7 mouse cellular contexts compared by ENCODE assay signal in genomic region chr1:36303381-36304320, GRCm38 (mm10). TPM values are rescaled to one million over a fixed set of nuclear protein-coding genes. Genes with fewer than 3 reads are reported as not detected.
DNase-seq lines count a peak whose midpoint lies in the region; ATAC-seq lines count a peak whose summit lies in the region.

No protein-coding gene starts in this region.

- 10% methylated on average over 30 of the region's 30 CpGs for WGBS in limb, embryonic 10.5 days
- WGBS in midbrain, embryonic 14.5 days, result 10% methylated on average over 30 of the region's 30 CpGs

- peak; percentile 78 for DNase-seq in adrenal gland, postnatal 10 days
- peak; percentile 62 for DNase-seq in embryo, embryonic 11 days
- DNase-seq in heart, adult 11 months, result peak; percentile 99
- peak; percentile 62 for DNase-seq in kidney, adult 11 months
- peak; percentile 51 for DNase-seq in limb, embryonic 10.5 days (ENCODE audit: low spot score)
- DNase-seq in midbrain, embryonic 14.5 days, result peak; percentile 81
- DNase-seq in telencephalon, adult 2 months (ENCODE audit: low read depth, low spot score), result peak; percentile 92

- peak overlapping the region; percentile 50 for H3K4me3 ChIP-seq in limb, embryonic 10.5 days
- peak overlapping the region; percentile 34 for H3K4me3 ChIP-seq in midbrain, embryonic 14.5 days (replicated peaks; ENCODE audit: low read depth, low read length)

- peaks cover 66% of the 10 kb centered on the region for H3K27me3 ChIP-seq in limb, embryonic 10.5 days (ENCODE audit: low read depth, poor library complexity, severe bottlenecking)
- peaks cover 4% of the 10 kb centered on the region; the same call in 1 of the 2 replicates for H3K27me3 ChIP-seq in midbrain, embryonic 14.5 days (ENCODE audit: control insufficient read depth, insufficient read depth, low read length)

- H3K4me1 ChIP-seq in limb, embryonic 10.5 days, result peaks cover 12% of the 10 kb centered on the region
- H3K4me1 ChIP-seq in midbrain, embryonic 14.5 days (ENCODE audit: control insufficient read depth, insufficient read depth, low read length), result peaks cover 11% of the 10 kb centered on the region

- peak overlapping the region; percentile 46 for H3K9ac ChIP-seq in midbrain, embryonic 14.5 days (replicated peaks; ENCODE audit: low read length)

- no peaks in the 10 kb centered on the region for H3K9me3 ChIP-seq in limb, embryonic 10.5 days (replicated peaks)
- no peaks in the 10 kb centered on the region for H3K9me3 ChIP-seq in midbrain, embryonic 14.5 days (ENCODE audit: control insufficient read depth, low read length)

- no peak overlapping the region for H3K27ac ChIP-seq in limb, embryonic 10.5 days
- H3K27ac ChIP-seq in midbrain, embryonic 14.5 days (replicated peaks; ENCODE audit: low read depth, low read length), result 0 out of 2 replicates have a peak overlapping the region, but pooled peaks have one; percentile 26

- no peaks in the 10 kb centered on the region for H3K36me3 ChIP-seq in limb, embryonic 10.5 days
- H3K36me3 ChIP-seq in midbrain, embryonic 14.5 days (ENCODE audit: control insufficient read depth, insufficient read depth, low read length), result no peaks in the 10 kb centered on the region

- peak; percentile 41 for ATAC-seq in midbrain, embryonic 14.5 days (ENCODE audit: low FRiP score, low TSS enrichment)

- H3K4me2 ChIP-seq in midbrain, embryonic 14.5 days (ENCODE audit: low read length), result peak overlapping the region; percentile 70

RNA-seq across cellular contexts. Expression of gene Arid5a, which starts 3.9 kb away (rescaled TPM):
- total RNA-seq in adrenal gland, postnatal 10 days (2021), result 1 to 10 TPM; 8.9 to 9.2 TPM
- polyA plus RNA-seq in limb, embryonic 10.5 days (2016; fragmentation: Nextera tagmentation; extraction: Ambion mirVana), result 2.8 and 4.2 TPM in 2 replicates
- 2.0 and 2.5 TPM in 2 replicates for polyA plus RNA-seq in midbrain, embryonic 14.5 days (2014; fragmentation: Nextera tagmentation; extraction: Ambion mirVana)

RNA-seq across cellular contexts. Expression of gene Neurl3, which starts 29.2 kb away (rescaled TPM):
- total RNA-seq in adrenal gland, postnatal 10 days (2021), result 1 to 10 TPM; 4.9 to 7.4 TPM
- polyA plus RNA-seq in limb, embryonic 10.5 days (2016; fragmentation: Nextera tagmentation; extraction: Ambion mirVana), result 0.45 and 1.0 TPM in 2 replicates
- 0.90 and 1.2 TPM in 2 replicates for polyA plus RNA-seq in midbrain, embryonic 14.5 days (2014; fragmentation: Nextera tagmentation; extraction: Ambion mirVana)

RNA-seq across cellular contexts. Expression of gene Uggt1, which starts 59.1 kb away (rescaled TPM):
- total RNA-seq in adrenal gland, postnatal 10 days (2021), result 10 to 100 TPM; 35.2 to 44.5 TPM
- 54.1 and 55.2 TPM in 2 replicates for polyA plus RNA-seq in limb, embryonic 10.5 days (2016; fragmentation: Nextera tagmentation; extraction: Ambion mirVana)
- 54.0 and 73.8 TPM in 2 replicates for polyA plus RNA-seq in midbrain, embryonic 14.5 days (2014; fragmentation: Nextera tagmentation; extraction: Ambion mirVana)
